Mouse (Mus musculus): ENCODE measurements around the gene Cldn3. TPM values are rescaled to one million over a fixed set of nuclear protein-coding genes. Genes with fewer than 3 reads are reported as not detected.

Cldn3 gene
- polyA plus RNA-seq, 1 experiment from 2014 or later: 3.5 TPM

GRCm38 (mm10) chr5:135012671-135013441 lies 26.8 kb downstream of the Cldn3 start:
- no peak overlapping the region for H3K9ac ChIP-seq (ENCODE audit: low read depth, low read length)
- no peak overlapping the region for H3K27ac ChIP-seq (ENCODE audit: low read depth, low read length)
- ATAC-seq (ENCODE audit: low FRiP score): no peak

GRCm38 (mm10) chr5:135015497-135015896 lies 29.5 kb downstream of the Cldn3 start:
- Histone ChIP-seq H3K9me3 (ENCODE audit: control insufficient read depth, low read length) (no peaks in the 10 kb centered on the region), H3K4me1 (replicated peaks; ENCODE audit: control insufficient read depth, insufficient read depth, low read length) (peaks cover 6% of the 10 kb centered on the region; the same call in 1 of the 2 replicates), H3K27me3 (ENCODE audit: control insufficient read depth, insufficient read depth, low read length) (no peaks in the 10 kb centered on the region), H3K4me3 (ENCODE audit: low read depth, low read length) (no peak overlapping the region), H3K36me3 (ENCODE audit: control insufficient read depth, insufficient read depth, low read length) (no peaks in the 10 kb centered on the region), H3K4me2 (replicated peaks; ENCODE audit: low read depth, low read length) (no peak overlapping the region), H3K9ac (ENCODE audit: low read depth, low read length) (no peak overlapping the region), H3K27ac (ENCODE audit: low read depth, low read length) (no peak overlapping the region)
- DNase-seq (ENCODE audit: low spot score) (peak; percentile 89), ATAC-seq (ENCODE audit: low FRiP score) (no peak)
- 15% methylated on average over 6 of the region's 7 CpGs for WGBS

More at GRCm38 (mm10) chr5:135012671-135013441, 26.8 kb downstream of the Cldn3 start:
- no peaks in the 10 kb centered on the region for H3K9me3 ChIP-seq (ENCODE audit: control insufficient read depth, low read length)
- no peaks in the 10 kb centered on the region for H3K27me3 ChIP-seq (ENCODE audit: control insufficient read depth, insufficient read depth, low read length)
- H3K36me3 ChIP-seq (ENCODE audit: control insufficient read depth, insufficient read depth, low read length): no peaks in the 10 kb centered on the region
- H3K4me3 ChIP-seq (ENCODE audit: low read depth, low read length): 0 out of 2 replicates have a peak overlapping the region, but pooled peaks have one; percentile 10
- peaks cover 6% of the 10 kb centered on the region; the same call in 1 of the 2 replicates for H3K4me1 ChIP-seq (replicated peaks; ENCODE audit: control insufficient read depth, insufficient read depth, low read length)
- 3% methylated on average over 12 of the region's 16 CpGs for WGBS
- H3K4me2 ChIP-seq (replicated peaks; ENCODE audit: low read depth, low read length): peak overlapping the region; percentile 2; the same call in 1 of the 2 replicates
- peak; percentile 89 for DNase-seq (ENCODE audit: low spot score)

- Histone ChIP-seq H3K4me1 (replicated peaks; ENCODE audit: control insufficient read depth, insufficient read depth, low read length) (peaks cover 6% of the 10 kb centered on the region; the same call in 1 of the 2 replicates), H3K4me3 (ENCODE audit: low read depth, low read length) (no peak overlapping the region), H3K9ac (ENCODE audit: low read depth, low read length) (no peak overlapping the region), H3K9me3 (ENCODE audit: control insufficient read depth, low read length) (no peaks in the 10 kb centered on the region), H3K27ac (ENCODE audit: low read depth, low read length) (no peak overlapping the region), H3K36me3 (ENCODE audit: control insufficient read depth, insufficient read depth, low read length) (no peaks in the 10 kb centered on the region), H3K27me3 (ENCODE audit: control insufficient read depth, insufficient read depth, low read length) (no peaks in the 10 kb centered on the region), H3K4me2 (replicated peaks; ENCODE audit: low read depth, low read length) (no peak overlapping the region)
- DNase-seq (ENCODE audit: low spot score) (no peak), ATAC-seq (ENCODE audit: low FRiP score) (no peak)
- WGBS: 71% methylated on average over 4 of the region's 4 CpGs
Measured at GRCm38 (mm10) chr5:135016224-135016759, 30.3 kb downstream of the Cldn3 start.

- H3K27me3 ChIP-seq (ENCODE audit: control insufficient read depth, insufficient read depth, low read length): no peaks in the 10 kb centered on the region
- ATAC-seq (ENCODE audit: low FRiP score) (no peak), DNase-seq (ENCODE audit: low spot score) (no peak)
- 80% methylated on average over 6 of the region's 6 CpGs for WGBS
- no peaks in the 10 kb centered on the region for H3K9me3 ChIP-seq (ENCODE audit: control insufficient read depth, low read length)
- H3K4me3 ChIP-seq (ENCODE audit: low read depth, low read length): no peak overlapping the region
- no peak overlapping the region for H3K9ac ChIP-seq (ENCODE audit: low read depth, low read length)
- H3K4me1 ChIP-seq (replicated peaks; ENCODE audit: control insufficient read depth, insufficient read depth, low read length): no peaks in the 10 kb centered on the region; the same call in 1 of the 2 replicates
- no peaks in the 10 kb centered on the region for H3K36me3 ChIP-seq (ENCODE audit: control insufficient read depth, insufficient read depth, low read length)
- H3K4me2 ChIP-seq (replicated peaks; ENCODE audit: low read depth, low read length): no peak overlapping the region
- H3K27ac ChIP-seq (ENCODE audit: low read depth, low read length): no peak overlapping the region
Measured at GRCm38 (mm10) chr5:135021814-135022213, 35.8 kb downstream of the Cldn3 start.

- H3K36me3 ChIP-seq (ENCODE audit: control insufficient read depth, insufficient read depth, low read length): no peaks in the 10 kb centered on the region
- H3K9me3 ChIP-seq (ENCODE audit: control insufficient read depth, low read length): no peaks in the 10 kb centered on the region
- under 1% methylated on average over 58 of the region's 61 CpGs for WGBS
- DNase-seq (ENCODE audit: low spot score) (peak; percentile 94), ATAC-seq (ENCODE audit: low FRiP score) (peak; percentile 93)
- no peaks in the 10 kb centered on the region for H3K27me3 ChIP-seq (ENCODE audit: control insufficient read depth, insufficient read depth, low read length)
- H3K4me1 ChIP-seq (replicated peaks; ENCODE audit: control insufficient read depth, insufficient read depth, low read length): no peaks in the 10 kb centered on the region; the same call in 1 of the 2 replicates
- H3K4me2 ChIP-seq (replicated peaks; ENCODE audit: low read depth, low read length): peak within 1 kb of the TSS; percentile 85
- no peak within 1 kb of the TSS for H3K27ac ChIP-seq (ENCODE audit: low read depth, low read length)
- peak within 1 kb of the TSS; percentile 73 for H3K4me3 ChIP-seq (ENCODE audit: low read depth, low read length)
- peak within 1 kb of the TSS; percentile 75 for H3K9ac ChIP-seq (ENCODE audit: low read depth, low read length)
Measured at GRCm38 (mm10) chr5:135023344-135024173, 37.5 kb downstream of the Cldn3 start, which contains the start of gene Stx1a. Stx1a (plus strand) TSS chr5:135023482.

GRCm38 (mm10) chr5:135024665-135025224 lies 38.7 kb downstream of the Cldn3 start:
- 70% methylated on average over 11 of the region's 11 CpGs for WGBS
- Histone ChIP-seq H3K9me3 (ENCODE audit: control insufficient read depth, low read length) (no peaks in the 10 kb centered on the region), H3K9ac (ENCODE audit: low read depth, low read length) (no peak overlapping the region), H3K27ac (ENCODE audit: low read depth, low read length) (no peak overlapping the region), H3K4me2 (replicated peaks; ENCODE audit: low read depth, low read length) (peak overlapping the region; percentile 85; the same call in 1 of the 2 replicates), H3K4me1 (replicated peaks; ENCODE audit: control insufficient read depth, insufficient read depth, low read length) (no peaks in the 10 kb centered on the region; the same call in 1 of the 2 replicates), H3K4me3 (ENCODE audit: low read depth, low read length) (peak overlapping the region; percentile 73; the same call in 1 of the 2 replicates), H3K36me3 (ENCODE audit: control insufficient read depth, insufficient read depth, low read length) (no peaks in the 10 kb centered on the region), H3K27me3 (ENCODE audit: control insufficient read depth, insufficient read depth, low read length) (no peaks in the 10 kb centered on the region)
- ATAC-seq (ENCODE audit: low FRiP score) (no peak), DNase-seq (ENCODE audit: low spot score) (peak; percentile 35)

GRCm38 (mm10) chr5:135025899-135026298 lies 39.9 kb downstream of the Cldn3 start:
- ATAC-seq (ENCODE audit: low FRiP score) (no peak), DNase-seq (ENCODE audit: low spot score) (peak; percentile 14)
- Histone ChIP-seq H3K4me2 (replicated peaks; ENCODE audit: low read depth, low read length) (peak overlapping the region; percentile 11; the same call in 1 of the 2 replicates), H3K27me3 (ENCODE audit: control insufficient read depth, insufficient read depth, low read length) (no peaks in the 10 kb centered on the region), H3K4me3 (ENCODE audit: low read depth, low read length) (no peak overlapping the region), H3K4me1 (replicated peaks; ENCODE audit: control insufficient read depth, insufficient read depth, low read length) (no peaks in the 10 kb centered on the region; the same call in 1 of the 2 replicates), H3K27ac (ENCODE audit: low read depth, low read length) (no peak overlapping the region), H3K36me3 (ENCODE audit: control insufficient read depth, insufficient read depth, low read length) (no peaks in the 10 kb centered on the region), H3K9ac (ENCODE audit: low read depth, low read length) (no peak overlapping the region), H3K9me3 (ENCODE audit: control insufficient read depth, low read length) (no peaks in the 10 kb centered on the region)
- 20% methylated on average over 7 of the region's 7 CpGs for WGBS

All from hindbrain, embryonic 11.5 days (tissue).